Mouse (Mus musculus) testis, adult 2 months (tissue): ENCODE measurements around the gene Kmt5c. TPM values are rescaled to one million over a fixed set of nuclear protein-coding genes. Genes with fewer than 3 reads are reported as not detected.

Source experiments
- H3K27ac ChIP-seq: fragments of 200-500 bp; 2 replicates; pipeline ENCODE4 v1.5.1; 2012; ENCODE audit warnings: low read depth, low read length; ENCODE audit not compliant: control insufficient read depth, insufficient read depth
- H3K27me3 ChIP-seq: fragments of 200-500 bp; 2 replicates; pipeline ENCODE4 v1.6.1; 2012; ENCODE audit warnings: mild to moderate bottlenecking, low read length, moderate library complexity; ENCODE audit not compliant: control insufficient read depth, insufficient read depth
- H3K36me3 ChIP-seq: fragments of 200-500 bp; 2 replicates; pipeline ENCODE4 v1.6.1; 2012; ENCODE audit warnings: mild to moderate bottlenecking, low read length; ENCODE audit not compliant: control insufficient read depth, insufficient read depth
- H3K4me1 ChIP-seq: fragments of 200-500 bp; 2 replicates; pipeline ENCODE4 v1.6.1; 2012; ENCODE audit warnings: low read length; ENCODE audit not compliant: control insufficient read depth, insufficient read depth
- H3K4me3 ChIP-seq: fragments of 200-500 bp; 2 replicates; pipeline ENCODE4 v1.5.1; 2012; ENCODE audit warnings: low read depth, mild to moderate bottlenecking, low read length, moderate library complexity, mixed read lengths; ENCODE audit not compliant: control insufficient read depth
- CTCF ChIP-seq: fragments of 200-500 bp; IDR thresholded peaks from 2 replicates; pipeline ENCODE4 v1.5.1; 2012; ENCODE audit warnings: low read depth, mild to moderate bottlenecking, inconsistent platforms, low read length, moderate library complexity; ENCODE audit not compliant: control insufficient read depth, insufficient read depth, insufficient replicate concordance
- POLR2A ChIP-seq: fragments of 200-500 bp; IDR thresholded peaks from 2 replicates; pipeline ENCODE4 v1.6.1; 2012; ENCODE audit warnings: low read depth, mild to moderate bottlenecking, inconsistent platforms, low read length, moderate library complexity; ENCODE audit not compliant: control insufficient read depth
- polyA plus RNA-seq: library from polyadenylated mRNA; depleted of rRNA; stranded (reverse); fragments of >200 nt; gene quantifications from 2 replicates; pipeline ENCODE4 v1.2.3, GENCODE M21; 2012

The Kmt5c gene
- polyA plus RNA-seq, 1 experiment: 35.7 TPM

DNA sequence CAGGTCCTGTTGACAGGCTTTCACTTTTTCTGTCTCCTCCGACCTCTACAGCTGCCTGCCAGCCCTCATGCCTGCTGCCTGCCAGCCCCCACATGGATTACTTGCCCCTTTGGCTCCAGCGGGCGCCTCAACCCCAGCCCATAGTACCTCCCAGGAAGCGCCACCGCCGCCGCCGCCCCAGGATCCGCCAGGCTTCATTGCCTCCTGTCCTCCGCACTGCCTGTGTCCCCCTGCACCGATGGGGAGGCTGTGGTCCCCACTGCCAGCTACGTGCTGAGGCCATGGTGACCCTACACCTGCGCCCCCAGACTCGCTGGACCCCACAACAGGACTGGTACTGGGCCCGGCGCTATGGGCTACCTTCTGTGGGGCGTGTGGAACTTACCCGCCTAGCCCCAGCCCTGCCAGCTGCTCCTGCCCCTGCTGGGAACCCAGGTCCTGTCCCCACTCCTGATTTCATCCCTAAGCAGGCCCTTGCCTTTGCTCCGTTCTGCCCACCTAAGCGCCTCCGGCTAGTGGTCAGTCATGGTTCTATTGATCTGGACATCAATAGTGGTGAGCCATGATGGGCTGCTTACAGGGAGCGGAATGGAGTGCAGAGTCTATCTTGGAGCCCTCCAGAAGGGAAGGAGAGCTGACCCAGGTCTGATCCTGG lies 6.5 kb downstream of the Kmt5c start:
- no peak overlapping the region for H3K27ac ChIP-seq
- H3K4me1 ChIP-seq: no peaks in the 10 kb centered on the region; the same call in 1 of the 2 replicates
- H3K36me3 ChIP-seq: peaks cover 2% of the 10 kb centered on the region; the same call in 1 of the 2 replicates
- H3K27me3 ChIP-seq: no peaks in the 10 kb centered on the region
- no peak for TF ChIP-seq CTCF
- no peak for TF ChIP-seq POLR2A
- no peak overlapping the region for H3K4me3 ChIP-seq

DNA sequence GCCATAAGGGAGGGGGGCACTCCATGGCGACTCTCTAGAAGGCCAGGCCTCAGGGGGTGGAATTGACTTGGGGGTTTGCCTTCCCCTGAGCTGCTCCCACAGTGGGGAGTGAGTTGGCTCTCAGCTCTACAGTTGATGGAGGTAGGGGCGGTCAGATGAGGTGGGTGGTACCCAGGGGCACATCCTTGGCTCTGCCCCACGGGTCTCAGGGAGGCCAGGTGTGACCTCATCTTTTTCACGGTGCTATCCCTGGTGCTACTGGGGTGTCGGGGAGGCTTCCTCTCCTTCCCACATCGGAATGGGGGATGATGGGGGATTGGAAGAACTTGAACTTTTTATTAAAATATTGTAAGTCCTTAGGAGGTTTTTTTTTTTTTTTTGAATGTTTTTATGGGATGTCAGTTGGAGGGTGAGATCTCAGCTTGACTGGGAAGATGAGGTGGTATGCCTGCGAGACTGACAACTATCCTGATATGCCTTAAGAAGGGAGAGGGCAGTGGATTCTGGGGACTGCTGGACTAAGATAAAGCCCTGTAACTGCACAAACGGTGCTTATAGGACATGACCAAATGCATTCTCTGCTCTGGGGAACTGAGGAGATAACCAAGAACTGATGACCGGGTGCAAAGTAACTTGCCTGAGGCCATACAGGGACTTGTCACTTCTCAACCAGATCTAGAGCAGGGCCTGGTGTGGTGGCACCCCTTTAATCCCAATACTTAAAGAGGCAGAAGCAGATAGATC lies 7.4 kb downstream of the Kmt5c start:
- H3K4me1 ChIP-seq: peaks cover 5% of the 10 kb centered on the region; the same call in 1 of the 2 replicates
- TF ChIP-seq CTCF: no peak
- TF ChIP-seq POLR2A: no peak
- no peak overlapping the region for H3K4me3 ChIP-seq
- H3K27ac ChIP-seq: no peak overlapping the region
- H3K27me3 ChIP-seq: no peaks in the 10 kb centered on the region
- H3K36me3 ChIP-seq: peaks cover 2% of the 10 kb centered on the region; the same call in 1 of the 2 replicates

DNA sequence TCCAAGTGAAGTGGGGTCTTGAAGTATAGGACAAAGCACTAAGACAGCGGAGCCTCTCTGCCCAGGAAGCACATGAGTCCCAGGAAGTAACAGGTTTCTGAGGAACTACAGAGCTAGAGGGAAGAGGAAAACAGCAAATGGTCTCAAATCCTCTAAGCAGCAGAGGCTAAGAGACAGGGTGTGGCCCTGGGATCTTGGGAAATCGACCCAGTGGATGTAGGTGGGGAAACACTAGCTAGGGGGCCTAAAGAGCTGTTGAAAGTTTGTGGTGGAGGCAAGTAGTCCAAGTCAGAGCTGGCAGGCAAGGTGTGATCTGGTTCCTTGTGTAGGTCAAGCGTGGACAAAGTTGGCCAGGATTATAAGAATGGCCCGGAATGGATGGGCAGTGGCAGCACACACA lies 8.4 kb downstream of the Kmt5c start:
- TF ChIP-seq POLR2A (no peak), CTCF (no peak)
- no peaks in the 10 kb centered on the region for H3K27me3 ChIP-seq
- H3K27ac ChIP-seq: no peak overlapping the region
- H3K4me3 ChIP-seq: no peak overlapping the region
- no peaks in the 10 kb centered on the region; the same call in 1 of the 2 replicates for H3K36me3 ChIP-seq
- peaks cover 7% of the 10 kb centered on the region for H3K4me1 ChIP-seq

DNA sequence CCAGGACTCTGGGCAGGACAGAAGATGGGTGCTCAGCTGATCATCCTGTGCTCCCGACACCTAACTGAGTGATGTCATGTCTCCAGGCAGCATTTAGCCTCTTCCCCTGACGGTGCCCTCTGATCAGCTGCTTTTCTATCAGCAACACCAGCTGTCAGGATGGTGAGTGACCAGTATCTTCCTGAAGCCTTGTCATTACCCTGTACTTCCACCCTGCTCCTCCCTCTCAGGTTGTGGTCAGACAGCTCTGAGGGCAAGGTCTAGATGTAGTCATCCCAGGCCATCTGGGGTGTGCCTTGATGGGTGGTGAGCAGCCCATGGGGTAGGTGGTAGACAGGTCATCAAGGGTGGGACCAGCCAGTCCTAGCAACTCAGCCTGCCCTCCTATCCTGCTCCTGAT lies 9.3 kb downstream of the Kmt5c start:
- no peaks in the 10 kb centered on the region; the same call in 1 of the 2 replicates for H3K36me3 ChIP-seq
- H3K4me1 ChIP-seq: peaks cover 9% of the 10 kb centered on the region
- H3K4me3 ChIP-seq: no peak overlapping the region
- no peak overlapping the region for H3K27ac ChIP-seq
- TF ChIP-seq CTCF (no peak), POLR2A (peak; percentile 22; the same call in 1 of the 2 replicates)
- no peaks in the 10 kb centered on the region for H3K27me3 ChIP-seq

DNA sequence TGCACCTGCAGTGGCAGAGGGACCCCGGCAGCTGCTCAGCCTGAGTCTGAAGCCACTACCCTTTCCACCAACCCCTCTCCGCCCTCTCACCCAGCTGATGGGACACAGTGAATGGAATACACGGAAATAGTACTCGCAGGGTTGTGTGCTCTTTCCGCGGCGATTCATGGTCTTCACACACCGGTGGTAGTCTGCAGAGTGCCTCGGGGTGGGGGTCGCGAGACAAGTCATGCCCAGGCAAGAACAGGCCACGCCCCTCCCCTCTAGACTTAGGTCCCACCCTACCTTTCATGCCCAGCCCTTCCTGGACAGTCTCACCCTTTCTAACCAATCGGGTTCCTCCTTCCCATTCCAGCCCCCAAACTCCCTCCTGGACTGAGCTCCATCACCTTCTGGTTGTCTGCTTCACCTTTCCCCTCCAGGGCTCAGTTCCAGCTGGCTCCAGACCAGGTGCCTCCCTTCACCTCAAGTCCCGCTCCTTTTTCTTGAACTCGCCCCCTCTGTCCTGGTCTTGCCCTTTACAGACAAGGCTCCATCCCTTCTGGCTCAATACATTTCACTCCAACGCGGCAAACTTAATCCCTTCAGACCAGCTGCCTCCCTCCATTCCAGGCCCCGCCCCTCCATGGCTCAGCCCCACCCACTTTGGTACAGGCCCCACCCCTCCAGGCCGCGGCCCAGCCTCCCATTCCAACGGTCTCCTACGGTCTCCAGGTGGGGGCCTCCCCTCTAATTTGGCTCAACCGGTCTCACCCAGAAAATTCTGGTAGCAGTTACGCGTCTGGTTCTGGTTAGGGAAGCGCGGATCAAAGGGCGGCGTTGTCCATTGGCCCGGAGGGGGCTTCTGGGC lies 12.3 kb downstream of the Kmt5c start:
- Histone ChIP-seq H3K36me3 (no peaks in the 10 kb centered on the region; the same call in 1 of the 2 replicates), H3K27me3 (no peaks in the 10 kb centered on the region), H3K27ac (peak overlapping the region; percentile 87)

GRCm38 (mm10) chr7:4752821-4753570 lies 13.1 kb downstream of the Kmt5c start, which contains the start of gene Cox6b2:
Cox6b2 (minus strand) TSS chr7:4753094.
- TF ChIP-seq CTCF (no peak), POLR2A (peak; percentile 92)
- Histone ChIP-seq H3K27me3 (no peaks in the 10 kb centered on the region), H3K27ac (peak within 1 kb of the TSS; percentile 87), H3K36me3 (no peaks in the 10 kb centered on the region; the same call in 1 of the 2 replicates), H3K4me1 (peaks cover 9% of the 10 kb centered on the region), H3K4me3 (peak within 1 kb of the TSS; percentile 87)

More for the DNA sequence above, 12.3 kb downstream of the Kmt5c start:
- H3K4me3 ChIP-seq: peak overlapping the region; percentile 87
- no peak for TF ChIP-seq POLR2A
- no peak for TF ChIP-seq CTCF
- H3K4me1 ChIP-seq: peaks cover 9% of the 10 kb centered on the region

DNA sequence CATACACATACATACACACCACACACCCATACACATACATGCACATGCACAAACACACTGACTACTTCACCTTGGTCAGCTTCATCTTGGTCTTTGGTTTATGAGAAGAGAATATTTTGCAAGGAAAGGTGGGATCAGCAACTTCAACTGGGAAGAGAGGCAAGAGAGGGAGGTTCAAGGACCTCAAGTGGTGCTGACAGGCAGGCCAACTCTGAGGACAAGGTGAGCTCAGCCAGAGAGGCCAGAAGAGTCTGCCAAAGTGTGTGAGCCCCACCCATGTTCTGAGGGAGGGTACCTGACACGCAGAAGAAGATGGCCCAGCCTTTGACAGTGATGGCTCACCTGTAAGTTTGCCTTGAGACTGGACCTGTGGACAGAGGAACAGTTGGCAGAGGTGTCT lies 19.8 kb downstream of the Kmt5c start:
- no peaks in the 10 kb centered on the region for H3K36me3 ChIP-seq
- H3K4me3 ChIP-seq: no peak overlapping the region
- H3K4me1 ChIP-seq: no peaks in the 10 kb centered on the region
- TF ChIP-seq POLR2A (no peak), CTCF (no peak)
- no peaks in the 10 kb centered on the region for H3K27me3 ChIP-seq
- H3K27ac ChIP-seq: no peak overlapping the region
